Mouse (Mus musculus): ENCODE results near the gene St7l.

GRCm38 (mm10) chr3:104954137-104954536, 90.3 kb downstream of the St7l start:
- TF ChIP-seq CTCF (IDR thresholded peaks at IDR 0.05; ENCODE audit: borderline replicate concordance, extremely low read depth, insufficient read depth, insufficient read length), result no peak
- TF ChIP-seq POLR2A (IDR thresholded peaks at IDR 0.05; ENCODE audit: borderline replicate concordance, extremely low read depth, insufficient read depth, insufficient read length, poor library complexity, severe bottlenecking), result no peak
